Mouse (Mus musculus) liver, postnatal 0 days (tissue): ENCODE results near the gene Rad50. TPM values are rescaled to one million over a fixed set of nuclear protein-coding genes. Genes with fewer than 3 reads are reported as not detected.

Experiments
- ATAC-seq: fragments of 200-750 bp; cut with Nextera tagmentation; 2 replicates; pipeline ENCODE4 v1.8.0; 2017; ENCODE audit warnings: mild to moderate bottlenecking, moderate library complexity
- DNase-seq: peaks from one replicate; pipeline ENCODE4 v3.0.0-alpha.2; 2016
- H3K27ac ChIP-seq: fragments of 300-500 bp; sonication (generic); 2 replicates; pipeline ENCODE4 v1.5.1; 2014; ENCODE audit warnings: antibody characterized with exemption, moderate library complexity, mild to moderate bottlenecking, low read depth
- H3K27me3 ChIP-seq: fragments of 300-500 bp; sonication (generic); 2 replicates; pipeline ENCODE4 v1.6.1; 2014; ENCODE audit warnings: low read length, control low read depth, mixed read lengths; ENCODE audit not compliant: insufficient read depth
- H3K36me3 ChIP-seq: fragments of 300-500 bp; sonication (generic); replicated peaks from 2 replicates; pipeline ENCODE4 v1.6.1; 2014; ENCODE audit warnings: mild to moderate bottlenecking, control low read depth, low read length, moderate library complexity, mixed read lengths; ENCODE audit not compliant: insufficient read depth
- H3K4me1 ChIP-seq: fragments of 300-500 bp; sonication (generic); 2 replicates; pipeline ENCODE4 v1.6.1; 2014; ENCODE audit warnings: antibody characterized with exemption, mild to moderate bottlenecking, control low read depth; ENCODE audit not compliant: insufficient read depth
- H3K4me2 ChIP-seq: fragments of 300-500 bp; sonication (generic); 2 replicates; pipeline ENCODE4 v1.6.1; 2014; ENCODE audit warnings: low read depth, mild to moderate bottlenecking, low read length, moderate library complexity, mixed read lengths
- H3K4me3 ChIP-seq: fragments of 300-500 bp; sonication (generic); 2 replicates; pipeline ENCODE4 v1.5.1; 2014; ENCODE audit warnings: low read depth, low read length
- H3K9ac ChIP-seq: fragments of 300-500 bp; sonication (generic); replicated peaks from 2 replicates; pipeline ENCODE4 v1.6.1; 2014; ENCODE audit warnings: mild to moderate bottlenecking, moderate library complexity
- H3K9me3 ChIP-seq: fragments of 300-500 bp; sonication (generic); 2 replicates; pipeline ENCODE4 v1.6.1; 2016; ENCODE audit warnings: mild to moderate bottlenecking, control low read depth, low read length, mixed read lengths
- CTCF ChIP-seq: sonication (generic); IDR thresholded peaks from 2 replicates; pipeline ENCODE4 v1.5.1; 2016; ENCODE audit warnings: antibody characterized with exemption, low read depth
- EP300 ChIP-seq: IDR thresholded peaks from 2 replicates; pipeline ENCODE4 v1.6.1; 2016; ENCODE audit warnings: antibody characterized with exemption, low read depth, mild to moderate bottlenecking
- WGBS: fragments of 180-500 bp; shearing (Covaris S2); extraction: QIAGEN DNeasy Blood & Tissue Kit; methylation state at CpG from one replicate; pipeline ENCODE4 v1.1.7; 2014; ENCODE audit not compliant: insufficient replicate concordance; 5-methylcytosine and 5-hydroxymethylcytosine counted together
- polyA plus RNA-seq: library from polyadenylated mRNA; unstranded; fragments of >200 nt; fragmentation: Nextera tagmentation; extraction: Ambion mirVana; gene quantifications from 2 replicates; pipeline ENCODE4 v1.2.1, GENCODE M21; 2015

Gene Rad50
- polyA plus RNA-seq, 1 experiment from 2014 or later, result 11.1 TPM

DNA sequence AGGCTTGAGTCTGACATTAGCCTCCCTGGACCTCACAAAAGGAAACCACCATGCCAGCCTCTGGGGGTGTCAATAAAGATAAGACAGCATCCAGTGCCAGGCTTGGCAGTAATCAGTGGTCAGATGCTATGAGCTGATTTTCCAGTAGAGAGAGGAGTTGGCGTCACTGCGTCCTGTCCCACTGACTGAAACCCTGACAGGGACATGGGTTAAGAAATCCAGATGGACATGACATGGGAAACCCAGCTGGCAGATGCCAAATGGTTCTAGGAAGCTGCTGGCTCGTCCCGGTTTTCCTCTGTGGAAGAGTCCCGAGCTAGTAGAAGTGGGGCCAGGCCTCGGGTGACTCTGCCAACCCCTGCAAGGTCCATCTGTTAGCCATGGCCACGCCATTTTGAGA, 73.5 kb downstream of the Rad50 start:
- ATAC-seq (no peak), DNase-seq (no peak)
- peaks cover 6% of the 10 kb centered on the region for H3K4me1 ChIP-seq
- no peak overlapping the region for H3K9ac ChIP-seq
- H3K9me3 ChIP-seq, result no peaks in the 10 kb centered on the region
- 76% methylated on average over 7 of the region's 7 CpGs for WGBS
- H3K27me3 ChIP-seq, result peaks cover 22% of the 10 kb centered on the region; the same call in 1 of the 2 replicates
- H3K36me3 ChIP-seq, result no peaks in the 10 kb centered on the region
- H3K27ac ChIP-seq, result no peak overlapping the region
- H3K4me2 ChIP-seq, result no peak overlapping the region
- no peak for TF ChIP-seq CTCF
- TF ChIP-seq EP300, result no peak
- H3K4me3 ChIP-seq, result no peak overlapping the region

DNA sequence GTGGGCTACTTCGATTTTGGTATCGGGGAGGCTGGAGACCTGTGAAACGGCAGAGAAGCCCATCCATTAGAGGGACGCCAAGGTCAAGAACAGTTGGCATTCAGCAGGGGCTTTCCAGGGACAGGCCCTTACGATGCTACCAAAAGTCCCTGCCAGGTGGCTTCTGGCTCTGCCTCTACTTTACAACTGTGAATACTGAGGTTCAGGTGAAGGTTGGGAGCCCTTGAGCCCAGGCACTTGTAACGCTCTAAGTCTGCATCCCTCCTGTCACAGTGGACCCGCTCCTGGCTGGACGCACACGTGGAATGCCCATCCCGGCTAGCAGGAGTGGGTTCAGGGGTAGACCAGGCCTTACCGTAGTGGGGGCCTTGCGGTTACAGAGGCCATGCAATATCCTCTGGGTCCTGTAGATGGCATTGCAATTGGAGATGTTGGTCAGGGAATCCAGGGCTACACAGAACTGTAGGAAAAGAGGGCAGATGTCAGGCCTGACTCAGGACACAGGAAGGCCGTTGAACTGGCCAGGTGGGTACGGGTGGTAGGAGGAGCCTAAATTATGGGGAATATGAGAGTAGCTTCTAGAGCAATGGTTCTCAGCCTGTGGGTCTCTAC, 74.9 kb downstream of the Rad50 start:
- Histone ChIP-seq H3K27me3 (peaks cover 15% of the 10 kb centered on the region; the same call in 1 of the 2 replicates), H3K9ac (no peak overlapping the region), H3K4me2 (no peak overlapping the region), H3K36me3 (no peaks in the 10 kb centered on the region), H3K9me3 (no peaks in the 10 kb centered on the region), H3K27ac (no peak overlapping the region), H3K4me1 (peaks cover 8% of the 10 kb centered on the region), H3K4me3 (no peak overlapping the region)
- no peak for ATAC-seq
- DNase-seq, result no peak
- TF ChIP-seq EP300, result no peak
- TF ChIP-seq CTCF, result peak; percentile 57
- WGBS, result 79% methylated on average over 14 of the region's 14 CpGs

DNA sequence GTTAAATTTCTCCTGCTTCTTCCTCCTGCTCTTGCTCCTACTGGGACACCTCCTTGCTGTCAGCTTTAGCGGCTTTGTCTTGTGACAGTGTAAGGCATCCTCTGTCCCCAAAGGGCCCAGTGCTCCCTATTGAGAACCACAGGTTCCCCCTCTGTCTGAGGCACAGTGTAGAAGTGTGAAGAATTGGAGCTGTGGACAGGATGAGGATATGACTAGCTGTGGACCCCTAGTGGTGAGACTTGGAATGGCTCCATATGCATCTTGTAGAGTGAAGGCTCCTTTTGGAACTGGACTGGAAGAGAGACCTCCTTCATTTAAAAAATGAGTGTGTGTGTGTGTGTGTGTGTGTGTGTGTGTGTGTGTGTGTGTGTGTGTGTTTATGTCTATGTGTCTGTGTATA, 79.3 kb downstream of the Rad50 start:
- peak; percentile 72 for ATAC-seq
- H3K27ac ChIP-seq, result no peak overlapping the region
- WGBS, result 17% methylated on average over 1 of the region's 1 CpGs
- H3K27me3 ChIP-seq, result no peaks in the 10 kb centered on the region
- no peak overlapping the region for H3K4me3 ChIP-seq
- no peak for TF ChIP-seq EP300
- TF ChIP-seq CTCF, result peak; percentile 94
- H3K4me1 ChIP-seq, result peaks cover 4% of the 10 kb centered on the region; the same call in 1 of the 2 replicates
- H3K9ac ChIP-seq, result no peak overlapping the region
- no peaks in the 10 kb centered on the region for H3K36me3 ChIP-seq
- DNase-seq, result peak; percentile 79
- H3K4me2 ChIP-seq, result no peak overlapping the region
- H3K9me3 ChIP-seq, result no peaks in the 10 kb centered on the region

DNA sequence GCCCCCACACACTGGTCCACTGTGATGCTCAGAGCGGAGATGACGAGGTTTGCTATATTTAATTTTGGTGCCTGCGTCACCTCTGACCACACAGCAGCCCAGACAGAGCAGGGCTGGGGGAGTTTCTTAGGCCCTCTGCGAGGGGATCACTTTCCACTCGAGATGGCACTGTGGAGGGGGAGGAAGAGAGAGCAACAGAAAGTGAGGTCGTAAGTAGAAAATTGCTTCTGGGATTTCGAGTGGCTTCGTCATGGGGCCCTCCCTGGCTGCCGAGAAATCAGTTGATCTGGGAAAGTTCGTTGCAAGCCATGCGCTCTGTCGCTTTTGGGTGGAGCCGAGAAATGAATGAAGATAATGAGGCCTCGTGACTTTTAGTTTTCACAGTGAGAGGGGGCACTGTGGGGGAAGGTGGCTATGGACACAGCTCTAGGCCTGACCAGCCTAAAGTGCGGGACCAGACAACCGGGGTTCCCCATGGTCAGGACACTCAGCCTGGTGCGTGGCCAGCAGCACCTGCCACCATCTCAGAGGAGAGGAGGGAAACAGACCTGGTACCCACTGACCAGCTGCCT, 80.2 kb downstream of the Rad50 start:
- H3K9ac ChIP-seq, result no peak overlapping the region
- TF ChIP-seq EP300, result no peak; the same call in 1 of the 2 replicates
- no peak for TF ChIP-seq CTCF
- H3K4me3 ChIP-seq, result no peak overlapping the region
- ATAC-seq, result no peak
- no peak overlapping the region for H3K4me2 ChIP-seq
- no peak for DNase-seq
- no peaks in the 10 kb centered on the region for H3K27me3 ChIP-seq
- no peak overlapping the region for H3K27ac ChIP-seq
- 65% methylated on average over 17 of the region's 17 CpGs for WGBS
- no peaks in the 10 kb centered on the region for H3K36me3 ChIP-seq
- peaks cover 4% of the 10 kb centered on the region; the same call in 1 of the 2 replicates for H3K4me1 ChIP-seq
- no peaks in the 10 kb centered on the region for H3K9me3 ChIP-seq

DNA sequence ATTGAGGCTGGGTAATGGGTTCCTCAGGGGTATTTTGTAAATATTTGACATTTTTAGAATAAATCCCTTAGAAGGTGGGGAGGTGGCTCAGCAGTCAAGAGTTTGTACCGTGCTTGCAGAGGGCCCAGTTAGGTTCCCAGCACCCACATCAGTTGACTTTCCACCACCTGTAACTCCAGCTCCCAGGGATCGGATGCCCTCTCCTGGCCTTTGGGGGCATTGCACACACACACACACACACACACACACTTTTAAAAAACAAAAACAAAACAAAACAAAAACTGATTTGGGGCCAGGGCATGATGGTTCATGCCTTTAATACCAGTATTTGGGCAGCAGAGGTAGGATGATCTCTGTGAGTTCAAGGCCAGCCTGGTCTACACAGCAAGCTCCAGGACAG, 83.0 kb downstream of the Rad50 start:
- no peak overlapping the region for H3K4me2 ChIP-seq
- DNase-seq, result no peak
- WGBS, result 86% methylated on average over 2 of the region's 2 CpGs
- no peaks in the 10 kb centered on the region for H3K9me3 ChIP-seq
- TF ChIP-seq CTCF, result peak; percentile 26; the same call in 1 of the 2 replicates
- no peak for TF ChIP-seq EP300
- no peaks in the 10 kb centered on the region for H3K36me3 ChIP-seq
- ATAC-seq, result no peak
- H3K4me1 ChIP-seq, result peaks cover 4% of the 10 kb centered on the region; the same call in 1 of the 2 replicates
- H3K27ac ChIP-seq, result no peak overlapping the region
- H3K9ac ChIP-seq, result no peak overlapping the region
- no peaks in the 10 kb centered on the region for H3K27me3 ChIP-seq
- H3K4me3 ChIP-seq, result no peak overlapping the region

DNA sequence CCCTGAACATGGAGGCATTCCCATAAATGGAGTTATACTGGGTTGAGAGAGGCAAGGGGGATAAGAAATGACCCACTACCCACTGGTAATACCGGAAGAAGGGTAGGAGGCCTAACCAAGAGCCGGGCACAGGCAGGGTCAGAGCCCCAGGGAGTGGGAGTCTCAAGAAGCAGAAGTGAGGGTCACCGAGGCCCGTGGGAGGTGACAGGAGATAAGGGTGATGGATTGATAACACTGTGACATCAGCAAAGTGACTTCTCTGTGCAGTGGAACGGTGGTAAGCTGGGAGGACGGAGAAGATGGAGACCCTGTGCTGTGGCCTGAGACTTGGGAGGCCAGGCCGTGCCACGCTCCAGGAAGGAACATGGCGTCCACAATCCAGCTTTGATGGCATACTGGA, 83.5 kb downstream of the Rad50 start:
- DNase-seq (no peak), ATAC-seq (no peak)
- Histone ChIP-seq H3K9me3 (no peaks in the 10 kb centered on the region), H3K27ac (no peak overlapping the region), H3K4me2 (no peak overlapping the region), H3K27me3 (no peaks in the 10 kb centered on the region), H3K36me3 (no peaks in the 10 kb centered on the region), H3K4me3 (no peak overlapping the region), H3K9ac (no peak overlapping the region), H3K4me1 (peaks cover 4% of the 10 kb centered on the region; the same call in 1 of the 2 replicates)
- WGBS, result 76% methylated on average over 9 of the region's 9 CpGs
- TF ChIP-seq CTCF (no peak), EP300 (no peak)
